Mouse (Mus musculus) liver, embryonic 14.5 days (tissue): ENCODE data around the gene Btbd1. TPM values are rescaled to one million over a fixed set of nuclear protein-coding genes. Genes with fewer than 3 reads are reported as not detected.
A peak's percentile ranks its signal among the peaks of the same experiment; 100 is the strongest.

Source experiments
- ATAC-seq: fragments of 200-750 bp; cut with Nextera tagmentation; 2 replicates; pipeline ENCODE4 v1.8.0; 2017; ENCODE audit warnings: moderate number of reproducible peaks, mild to moderate bottlenecking, moderate library complexity; ENCODE audit not compliant: insufficient read depth
- DNase-seq, 3 experiments: peaks; one replicate each; pipeline ENCODE4 v3.0.0-alpha.2; 2012 to 2013; ENCODE audit warnings: low read depth in 3 of 3, low spot score in 3 of 3
- H3K27ac ChIP-seq: fragments of 300-500 bp; sonication (generic); 2 replicates; pipeline ENCODE4 v1.5.1; 2014; ENCODE audit warnings: moderate library complexity, mild to moderate bottlenecking, control low read depth, inconsistent platforms
- H3K27me3 ChIP-seq: fragments of 300-500 bp; sonication (generic); 2 replicates; pipeline ENCODE4 v1.6.1; 2014; ENCODE audit warnings: mild to moderate bottlenecking, low read length, moderate library complexity; ENCODE audit not compliant: control insufficient read depth, insufficient read depth
- H3K36me3 ChIP-seq: fragments of 300-500 bp; sonication (generic); replicated peaks from 2 replicates; pipeline ENCODE4 v1.6.1; 2014; ENCODE audit warnings: low read depth; ENCODE audit not compliant: control insufficient read depth, insufficient read depth
- H3K4me1 ChIP-seq, 2 experiments: fragments of 200-500 bp in 1 of 2; fragments of 300-500 bp in 1 of 2; sonication (generic) in 1 of 2; replicated peaks; 2 replicates each; pipeline ENCODE4 v1.6.1; 2012 to 2014; ENCODE audit warnings: antibody characterized with exemption in 1 of 2, inconsistent platforms in 1 of 2, low read length in 1 of 2; ENCODE audit not compliant: control insufficient read depth in 2 of 2, insufficient read depth in 2 of 2
- H3K4me2 ChIP-seq: fragments of 300-500 bp; sonication (generic); 2 replicates; pipeline ENCODE4 v1.6.1; 2014; ENCODE audit warnings: low read depth, mild to moderate bottlenecking, control low read depth, moderate library complexity
- H3K4me3 ChIP-seq, 2 experiments: fragments of 200-500 bp in 1 of 2; fragments of 300-500 bp in 1 of 2; sonication (generic) in 1 of 2; 2 replicates each; pipeline ENCODE4 v1.5.1; 2012 to 2014; ENCODE audit warnings: low read depth in 2 of 2, low read length in 2 of 2, mild to moderate bottlenecking in 2 of 2, control low read depth in 1 of 2, inconsistent platforms in 1 of 2, moderate library complexity in 1 of 2; ENCODE audit not compliant: insufficient read depth in 1 of 2
- H3K9ac ChIP-seq: fragments of 300-500 bp; sonication (generic); replicated peaks from 2 replicates; pipeline ENCODE4 v1.6.1; 2014; ENCODE audit warnings: mild to moderate bottlenecking, control low read depth, moderate library complexity
- H3K9me3 ChIP-seq: fragments of 300-500 bp; sonication (generic); 2 replicates; pipeline ENCODE4 v1.6.1; 2016; ENCODE audit warnings: low read length, mixed read lengths; ENCODE audit not compliant: control insufficient read depth
- CTCF ChIP-seq: IDR thresholded peaks from 2 replicates; pipeline ENCODE4 v1.5.1; 2016; ENCODE audit warnings: antibody characterized with exemption, low read depth, control low read depth
- EP300 ChIP-seq: IDR thresholded peaks from 2 replicates; pipeline ENCODE4 v1.6.1; 2016; ENCODE audit warnings: antibody characterized with exemption, low read depth
- WGBS: fragments of 180-500 bp; shearing (Covaris S2); extraction: QIAGEN DNeasy Blood & Tissue Kit; methylation state at CpG from one replicate; pipeline ENCODE4 v1.1.7; 2014; ENCODE audit not compliant: insufficient replicate concordance; 5-methylcytosine and 5-hydroxymethylcytosine counted together
- polyA plus RNA-seq, 2 experiments: library from polyadenylated mRNA; depleted of rRNA in 1 of 2; stranded (reverse) in 1 of 2; unstranded in 1 of 2; fragments of >200 nt; fragmentation: Nextera tagmentation in 1 of 2; extraction: Ambion mirVana in 1 of 2; gene quantifications; 2 replicates each; pipeline versions ENCODE4 v1.2.1 to v1.2.3; 2012 to 2014

Btbd1 gene
- polyA plus RNA-seq, 2 experiments = 15.3 to 29.1 TPM

DNA sequence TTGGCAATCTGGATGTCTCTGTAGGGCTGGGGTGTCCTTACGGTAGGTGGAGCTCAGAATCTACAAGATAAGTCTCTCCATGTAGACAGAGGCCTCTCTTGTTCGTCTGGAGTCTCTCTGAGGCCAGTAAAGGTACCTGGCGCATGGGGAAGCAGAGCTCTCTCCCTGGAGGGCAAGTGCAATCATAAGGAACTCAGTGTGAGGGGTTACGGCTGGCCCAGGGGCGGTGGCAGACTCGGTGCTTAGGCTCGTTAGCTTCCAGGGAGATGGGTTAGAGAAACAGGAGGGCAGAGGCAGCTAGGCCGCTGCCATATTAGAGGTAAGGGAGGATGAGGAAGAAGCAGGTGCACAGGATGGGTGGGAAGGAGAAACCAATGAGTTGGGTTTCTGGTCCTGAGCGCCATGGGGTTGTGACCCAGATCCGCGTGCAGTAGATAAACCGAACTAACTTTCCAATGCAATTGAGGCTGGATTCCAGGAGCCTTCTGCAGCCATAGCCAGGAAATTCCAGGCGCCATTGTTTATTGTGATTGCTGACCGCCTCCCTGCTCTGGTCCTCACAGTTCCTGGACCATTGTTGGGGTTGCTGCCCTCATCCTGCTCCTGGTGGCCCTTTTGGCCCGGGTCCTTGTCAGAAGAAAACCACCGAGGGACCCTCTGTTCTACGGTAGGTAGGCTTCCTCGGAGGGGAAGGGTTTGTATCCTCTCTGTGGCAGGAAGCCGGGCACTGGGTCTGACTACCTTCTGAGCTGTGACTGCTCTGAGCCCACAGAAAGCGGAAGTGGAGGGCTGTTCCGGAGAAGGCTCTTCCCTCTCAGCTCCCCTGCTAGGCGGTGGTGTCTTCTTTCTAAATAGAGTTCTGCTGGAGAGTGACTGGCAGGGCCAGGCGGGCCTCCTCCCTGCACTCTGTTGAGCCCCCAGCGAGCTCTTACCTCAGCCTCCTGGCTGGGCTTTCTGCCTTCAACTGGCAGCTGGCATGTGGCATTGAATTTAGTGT is 33.7 kb upstream of the Btbd1 start:
- Histone ChIP-seq H3K36me3 (no peaks in the 10 kb centered on the region), H3K4me3 (0 out of 4 replicates have a peak overlapping the region, but pooled peaks of 1 of the 2 experiments have one; percentile 10), H3K27me3 (peaks cover 38% of the 10 kb centered on the region), H3K4me2 (peak overlapping the region; percentile 33), H3K4me1 (peaks cover 0 to 5% of the 10 kb centered on the region in 2 experiments; a peak in 2 of 4 replicates), H3K9me3 (no peaks in the 10 kb centered on the region), H3K9ac (no peak overlapping the region), H3K27ac (no peak overlapping the region)
- WGBS = 22% methylated on average over 24 of the region's 24 CpGs
- no peak for DNase-seq
- TF ChIP-seq CTCF (no peak), EP300 (no peak)
- no peak for ATAC-seq

GRCm38 (mm10) chr7:81861921-81862320 is 32.7 kb upstream of the Btbd1 start:
- Histone ChIP-seq H3K4me2 (no peak overlapping the region), H3K4me3 (no peak overlapping the region), H3K27ac (no peak overlapping the region)

GRCm38 (mm10) chr7:81861461-81861860 is 32.2 kb upstream of the Btbd1 start:
- no peak for TF ChIP-seq EP300
- TF ChIP-seq CTCF = no peak

More at GRCm38 (mm10) chr7:81861921-81862320, 32.7 kb upstream of the Btbd1 start:
- Histone ChIP-seq H3K4me1 (peaks cover 0 to 5% of the 10 kb centered on the region in 2 experiments; a peak in 2 of 4 replicates), H3K36me3 (no peaks in the 10 kb centered on the region), H3K9ac (no peak overlapping the region), H3K9me3 (no peaks in the 10 kb centered on the region), H3K27me3 (peaks cover 43% of the 10 kb centered on the region)
- TF ChIP-seq CTCF = no peak
- WGBS = 39% methylated on average over 4 of the region's 4 CpGs
- DNase-seq (no peak), ATAC-seq (no peak)

DNA sequence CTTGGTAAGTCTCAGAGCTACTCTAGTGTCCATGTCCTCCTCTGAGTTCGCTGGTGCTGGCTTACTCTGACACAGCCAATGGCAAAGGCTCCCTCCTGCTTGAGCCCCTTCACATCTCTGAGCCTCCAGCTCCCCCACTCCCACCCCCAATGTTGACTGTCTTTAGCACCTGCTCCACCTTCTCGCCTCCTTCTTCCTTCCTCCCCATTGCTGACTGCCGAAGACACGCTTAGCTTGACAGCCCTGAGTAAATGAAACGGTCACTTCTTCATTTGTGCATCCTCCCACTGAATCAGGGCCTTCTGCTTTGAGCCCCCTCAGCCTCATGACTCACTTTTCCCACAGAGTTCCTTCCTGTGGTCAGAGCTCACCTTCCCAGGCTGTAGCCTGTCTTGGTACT is 31.8 kb upstream of the Btbd1 start:
- Histone ChIP-seq H3K27me3 (peaks cover 43% of the 10 kb centered on the region), H3K27ac (no peak overlapping the region), H3K4me2 (peak overlapping the region; percentile 29), H3K4me3 (peak overlapping the region in 1 of 2 experiments; percentile 30; a peak in 1 of 4 replicates), H3K36me3 (no peaks in the 10 kb centered on the region), H3K9me3 (no peaks in the 10 kb centered on the region), H3K9ac (no peak overlapping the region), H3K4me1 (peaks cover 0 to 5% of the 10 kb centered on the region in 2 experiments; a peak in 2 of 4 replicates)
- ATAC-seq = no peak
- no peak for TF ChIP-seq CTCF
- TF ChIP-seq EP300 = no peak
- DNase-seq = no peak
- WGBS = 27% methylated on average over 5 of the region's 5 CpGs

More at GRCm38 (mm10) chr7:81861461-81861860, 32.2 kb upstream of the Btbd1 start:
- no peak overlapping the region for H3K4me3 ChIP-seq
- DNase-seq (no peak), ATAC-seq (no peak)
- no peak overlapping the region for H3K9ac ChIP-seq
- H3K4me1 ChIP-seq = peaks cover 0 to 5% of the 10 kb centered on the region in 2 experiments; a peak in 2 of 4 replicates
- WGBS = 56% methylated on average over 2 of the region's 2 CpGs
- H3K36me3 ChIP-seq = no peaks in the 10 kb centered on the region
- peaks cover 43% of the 10 kb centered on the region for H3K27me3 ChIP-seq
- no peak overlapping the region for H3K27ac ChIP-seq
- H3K9me3 ChIP-seq = no peaks in the 10 kb centered on the region
- H3K4me2 ChIP-seq = peak overlapping the region; percentile 29

DNA sequence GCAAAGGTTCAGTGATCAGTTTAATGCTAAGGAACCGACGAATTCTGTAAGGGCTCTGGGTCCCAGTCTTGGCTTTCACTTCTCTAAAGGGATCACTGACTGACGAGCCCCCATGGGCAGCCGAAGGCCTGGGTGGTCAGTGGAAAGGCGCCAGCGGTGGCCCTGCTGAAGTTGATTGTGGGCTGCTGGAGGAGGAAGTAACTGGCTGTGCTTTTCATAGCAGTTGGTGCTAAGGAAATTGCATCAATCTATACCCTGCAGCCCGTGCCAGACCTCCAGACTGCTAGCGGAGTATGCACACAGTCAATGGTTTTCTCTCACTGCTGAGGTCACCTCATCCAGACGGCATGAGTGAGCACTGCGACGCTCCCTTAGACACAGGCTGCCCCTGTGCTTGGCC is 30.8 kb upstream of the Btbd1 start:
- Histone ChIP-seq H3K9ac (no peak overlapping the region), H3K4me1 (peaks cover 0 to 5% of the 10 kb centered on the region in 2 experiments; a peak in 2 of 4 replicates), H3K4me2 (peak overlapping the region; percentile 29), H3K9me3 (no peaks in the 10 kb centered on the region), H3K27me3 (peaks cover 43% of the 10 kb centered on the region), H3K4me3 (peak overlapping the region in 1 of 2 experiments; percentile 38; a peak in 2 of 4 replicates), H3K36me3 (no peaks in the 10 kb centered on the region), H3K27ac (no peak overlapping the region)
- ATAC-seq (peak; percentile 35; the same call in 1 of the 2 replicates), DNase-seq (peak in 1 of 3 experiments; percentile 19)
- WGBS = 10% methylated on average over 11 of the region's 11 CpGs
- no peak for TF ChIP-seq EP300
- TF ChIP-seq CTCF = no peak
